Mouse (Mus musculus): ENCODE data around the gene Edc4.

Gene Edc4

DNA sequence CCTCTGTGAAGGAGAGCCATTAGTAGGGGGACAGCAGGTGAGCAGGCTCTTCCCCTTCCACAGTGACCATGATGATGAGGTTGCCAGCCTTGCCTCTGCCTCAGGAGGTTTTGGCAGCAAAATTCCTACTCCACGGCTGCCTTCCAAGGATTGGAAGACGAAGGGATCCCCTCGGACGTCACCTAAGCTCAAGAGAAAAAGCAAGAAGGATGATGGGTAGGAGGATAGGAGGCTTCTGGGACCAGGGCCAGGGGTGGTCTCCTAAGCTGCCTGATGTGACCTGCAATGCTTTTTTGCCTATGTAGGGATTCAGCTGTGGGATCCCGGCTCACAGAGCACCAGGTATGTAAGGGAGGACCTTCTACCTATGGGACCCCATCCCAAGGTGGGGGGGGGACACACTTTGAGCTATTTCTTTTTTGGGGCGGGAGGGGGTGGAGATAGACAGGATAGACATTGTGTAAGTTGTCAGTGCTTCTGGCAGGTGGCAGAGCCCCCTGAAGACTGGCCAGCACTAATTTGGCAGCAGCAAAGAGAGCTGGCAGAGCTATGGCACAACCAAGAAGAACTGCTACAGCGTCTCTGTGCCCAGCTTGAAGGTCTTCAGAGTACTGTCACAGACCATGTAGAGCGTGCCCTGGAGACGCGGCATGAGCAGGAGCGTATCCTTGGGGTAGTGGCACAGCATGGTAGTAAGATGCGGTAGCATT, 9.2 kb downstream of the Edc4 start:
- no peak for DNase-seq

DNA sequence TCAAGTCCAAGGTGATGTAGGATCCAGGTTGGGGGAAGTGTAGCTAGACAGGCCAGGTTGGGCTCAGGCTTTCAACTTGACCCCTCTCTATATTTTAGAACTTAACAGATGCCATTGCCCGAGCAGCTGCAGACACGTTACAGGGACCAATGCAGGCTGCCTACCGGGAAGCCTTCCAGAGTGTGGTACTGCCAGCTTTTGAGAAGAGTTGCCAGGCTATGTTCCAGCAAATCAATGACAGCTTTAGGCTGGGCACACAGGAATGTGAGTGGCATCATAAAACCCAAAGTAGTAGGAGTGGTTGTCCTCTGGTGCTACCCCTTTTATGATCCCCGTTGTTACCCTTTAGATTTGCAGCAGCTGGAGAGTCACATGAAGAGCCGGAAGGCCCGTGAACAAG, 10.2 kb downstream of the Edc4 start:
- DNase-seq, result no peak

DNA sequence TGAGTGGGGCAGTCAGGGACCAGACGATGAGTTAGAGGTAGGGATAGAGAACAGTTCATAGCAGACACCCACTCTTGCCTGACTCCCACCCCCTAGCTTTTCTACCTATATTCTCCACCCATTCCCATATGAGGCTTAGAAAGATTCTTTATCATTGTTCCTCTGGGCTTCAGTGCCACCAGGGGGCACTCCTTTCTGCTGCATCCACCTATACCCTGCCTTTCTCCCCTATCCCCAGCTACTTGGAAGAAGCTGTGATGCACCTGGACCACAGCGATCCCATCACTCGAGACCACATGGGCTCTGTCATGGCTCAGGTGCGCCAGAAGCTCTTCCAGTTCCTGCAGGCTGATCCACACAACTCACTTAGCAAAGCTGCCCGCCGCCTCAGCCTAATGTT, 11.8 kb downstream of the Edc4 start:
- no peak for DNase-seq

DNA sequence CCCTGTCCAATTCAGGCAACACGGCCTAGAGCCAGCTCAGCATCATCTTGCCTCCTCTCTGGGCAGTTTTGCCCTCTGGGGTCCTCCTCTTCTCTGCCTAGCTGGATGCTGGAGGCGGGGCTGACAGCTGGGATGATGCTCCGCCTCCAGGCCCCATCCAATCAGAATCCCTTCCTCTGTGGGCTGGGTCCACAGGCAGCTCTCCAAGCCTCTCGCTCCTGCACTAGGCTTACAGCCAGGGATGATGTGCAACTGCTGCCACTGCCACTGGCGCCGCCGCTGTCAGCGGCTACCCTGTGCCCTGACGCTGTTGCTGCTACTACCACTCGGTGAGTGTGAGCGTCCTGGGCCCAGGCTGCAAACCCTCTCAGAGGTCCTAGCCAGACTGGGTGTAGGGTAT, 12.7 kb downstream of the Edc4 start, which contains the start of gene Nrn1l:
Gene Nrn1l, plus strand, starts transcription at position 229 of the 400 bp plus-strand sequence.
- DNase-seq, result peak; percentile 55

DNA sequence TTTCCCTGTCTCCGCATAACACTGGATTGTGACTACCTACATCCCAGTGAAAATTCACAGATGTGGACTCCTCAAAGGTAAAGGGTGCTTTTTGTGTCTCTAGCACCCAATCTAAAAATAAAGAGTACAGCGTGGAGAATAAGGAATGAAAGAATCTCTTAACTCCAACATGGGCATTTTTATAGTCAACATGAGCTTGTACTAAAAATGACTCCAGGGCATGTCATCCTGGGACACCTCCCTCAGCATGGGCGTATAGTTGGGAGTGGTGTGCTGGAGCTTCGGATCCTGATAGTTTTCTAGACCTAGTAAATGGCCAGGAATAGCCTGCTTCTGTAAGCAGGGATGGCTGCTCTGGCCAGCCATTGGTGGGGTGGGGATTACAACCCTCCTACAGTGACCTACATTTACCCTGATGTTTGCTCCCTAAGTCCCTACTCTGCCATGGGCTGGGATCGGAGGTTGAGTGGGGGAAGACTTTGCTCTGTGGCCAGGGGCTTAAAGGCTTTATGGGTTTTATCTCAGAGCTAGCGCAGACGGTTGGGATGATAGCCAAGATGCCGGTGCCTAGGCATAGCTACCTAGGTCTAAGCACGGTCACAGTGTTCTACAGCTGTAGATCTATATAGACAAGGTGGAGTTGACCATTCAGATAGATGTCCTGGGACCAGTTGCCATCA, 17.3 kb downstream of the Edc4 start:
- DNase-seq, result no peak

DNA sequence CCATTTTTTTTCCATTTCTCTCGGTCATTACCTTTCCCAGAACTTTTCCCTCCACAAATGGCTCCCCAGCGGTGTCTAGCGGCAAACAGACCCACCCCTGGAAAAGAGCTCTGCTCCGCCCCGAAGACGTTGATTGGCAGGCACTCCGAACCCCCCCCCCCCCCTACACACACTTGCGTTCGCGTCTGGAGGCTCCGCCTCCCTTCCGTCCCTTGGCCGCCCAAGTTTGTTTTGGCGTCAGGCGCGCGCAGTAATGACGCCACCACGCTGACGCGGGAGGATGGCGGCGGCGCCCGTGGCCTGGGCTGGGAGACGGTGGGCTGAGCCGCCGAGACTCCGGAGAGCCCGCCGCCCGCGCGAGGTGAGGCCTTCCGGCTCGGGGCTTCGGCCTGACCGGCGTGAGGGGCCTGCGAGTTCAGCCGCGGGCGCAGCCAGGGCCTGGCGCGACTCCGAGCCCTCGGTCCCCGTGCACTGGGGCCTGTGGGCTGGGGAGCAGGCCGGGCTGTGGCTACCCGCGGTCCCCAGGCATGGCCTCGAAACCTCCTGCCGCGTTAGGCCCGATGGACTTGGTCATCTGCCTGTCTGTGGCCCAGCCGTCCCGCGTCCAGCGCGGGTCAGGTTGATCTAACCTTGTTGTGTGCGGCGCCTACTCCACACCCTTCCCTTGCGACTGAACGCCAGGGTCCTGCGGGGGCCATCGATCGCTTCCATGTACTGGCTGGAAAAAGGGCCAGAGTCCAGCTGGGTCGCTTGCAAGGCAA, 19.7 kb downstream of the Edc4 start, which contains the start of gene Pskh1:
Gene Pskh1, plus strand, starts transcription at position 262 of the 761 bp plus-strand sequence.
- DNase-seq, result peak; percentile 92

DNA sequence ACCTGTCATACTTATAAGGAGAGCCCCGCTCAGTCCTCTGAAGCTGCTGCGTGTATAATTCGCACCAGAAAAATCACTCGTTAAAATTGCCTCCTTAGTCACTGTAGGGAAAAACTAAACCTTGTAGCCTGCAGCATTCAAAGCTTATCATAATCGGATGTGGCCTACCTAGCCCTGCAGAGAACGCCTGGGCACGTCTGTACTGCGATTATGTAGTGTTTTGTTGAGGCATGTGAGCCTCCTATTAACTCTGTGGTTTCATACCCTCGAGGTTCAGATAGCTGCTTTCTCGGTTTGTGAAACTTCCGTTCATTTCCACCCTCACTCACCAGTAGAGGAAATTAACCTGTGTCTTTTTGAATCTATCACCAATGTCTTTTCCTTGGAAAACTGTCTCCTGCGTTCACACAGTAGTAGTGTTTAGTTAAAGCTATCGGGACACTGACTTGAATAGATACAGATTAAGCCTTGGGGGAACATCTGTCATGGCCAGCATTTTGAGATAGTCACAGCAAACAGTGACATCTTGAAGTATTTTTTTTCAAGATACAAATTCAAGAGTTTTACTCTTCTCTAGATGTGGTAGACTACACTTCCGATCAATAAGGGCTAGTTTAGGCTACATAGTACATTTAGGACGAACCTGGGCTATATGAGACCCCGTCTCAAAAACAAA, 20.4 kb downstream of the Edc4 start:
- DNase-seq, result no peak

DNA sequence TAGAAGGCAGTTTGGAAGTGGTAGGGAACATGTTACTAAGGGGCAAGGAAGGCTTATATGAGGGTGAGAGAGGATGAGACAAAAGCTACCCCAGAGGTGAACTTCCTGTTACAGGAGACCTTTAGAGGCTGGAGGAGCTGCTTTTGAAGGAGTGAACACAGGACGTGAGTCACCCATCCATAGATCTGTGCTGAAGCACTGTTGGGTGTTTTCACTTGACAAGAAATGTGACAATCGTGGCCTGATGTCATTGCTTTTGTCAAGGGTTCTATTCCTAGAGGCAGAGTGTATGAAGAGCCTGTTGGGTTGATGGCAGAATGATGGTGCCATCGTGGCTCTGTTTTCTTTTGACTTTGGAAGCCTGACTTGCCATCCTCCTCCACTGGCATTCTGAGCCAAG, 38.7 kb downstream of the Edc4 start:
- no peak for DNase-seq

DNA sequence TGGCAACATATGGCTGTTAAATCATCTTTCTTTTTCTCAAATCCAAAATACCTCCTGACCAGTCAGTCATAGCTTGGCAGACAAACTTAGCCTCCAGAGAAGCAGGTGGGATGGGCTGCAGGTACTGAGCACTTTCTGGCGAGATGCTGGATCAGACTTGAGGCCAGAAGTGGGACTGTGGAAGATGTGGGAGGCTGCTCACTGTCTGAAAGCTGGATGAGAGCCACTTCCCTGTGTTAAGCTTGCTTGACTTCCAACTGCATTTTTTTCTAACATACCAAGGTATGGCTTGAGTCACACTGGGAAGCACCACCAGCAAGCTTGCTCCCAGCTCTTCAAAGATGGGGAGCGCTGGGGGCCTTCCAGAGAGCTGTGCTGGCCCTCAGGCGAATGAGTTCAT, 44.4 kb downstream of the Edc4 start:
- DNase-seq, result no peak

DNA sequence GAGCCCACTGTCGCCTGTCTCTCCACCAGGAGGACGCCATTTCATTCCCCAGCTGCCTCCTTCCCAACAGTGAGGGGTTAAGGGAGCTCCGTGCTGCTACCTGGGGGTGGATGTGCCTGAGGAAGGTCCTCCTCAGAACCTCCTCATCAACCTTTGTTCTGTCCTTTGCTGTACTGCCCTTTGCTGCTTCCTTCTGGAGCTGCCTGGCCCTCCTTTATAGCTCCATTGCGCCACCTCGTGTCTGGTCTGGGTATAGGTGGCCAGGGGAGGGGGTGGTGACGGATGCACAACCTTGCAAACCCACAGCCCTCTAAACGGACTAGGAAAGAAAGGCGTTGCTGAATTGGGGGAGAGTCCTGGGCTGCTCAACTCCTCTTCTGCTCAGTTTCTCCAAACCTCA, 49.9 kb downstream of the Edc4 start:
- DNase-seq, result peak; percentile 74

DNA sequence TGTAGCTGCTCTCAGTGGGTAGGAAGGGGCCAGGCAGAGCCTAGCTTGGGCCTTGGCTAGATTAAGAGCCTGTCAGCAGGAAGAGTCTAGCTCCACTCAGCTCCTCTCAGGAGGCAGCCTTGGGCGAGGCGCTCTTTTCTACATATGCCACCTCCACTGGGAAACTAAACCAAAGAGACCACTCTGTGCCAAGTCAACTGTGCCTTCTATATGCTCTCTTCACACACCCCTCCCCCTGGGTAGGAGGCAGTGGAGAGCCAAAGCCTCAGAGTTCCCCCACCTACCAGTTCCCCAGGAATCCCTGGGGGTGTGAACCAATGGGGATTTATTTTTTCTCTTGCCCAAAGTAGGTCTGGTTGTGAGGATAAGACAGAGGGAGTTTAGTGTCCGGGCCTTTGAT, 50.6 kb downstream of the Edc4 start:
- DNase-seq, result no peak

DNA sequence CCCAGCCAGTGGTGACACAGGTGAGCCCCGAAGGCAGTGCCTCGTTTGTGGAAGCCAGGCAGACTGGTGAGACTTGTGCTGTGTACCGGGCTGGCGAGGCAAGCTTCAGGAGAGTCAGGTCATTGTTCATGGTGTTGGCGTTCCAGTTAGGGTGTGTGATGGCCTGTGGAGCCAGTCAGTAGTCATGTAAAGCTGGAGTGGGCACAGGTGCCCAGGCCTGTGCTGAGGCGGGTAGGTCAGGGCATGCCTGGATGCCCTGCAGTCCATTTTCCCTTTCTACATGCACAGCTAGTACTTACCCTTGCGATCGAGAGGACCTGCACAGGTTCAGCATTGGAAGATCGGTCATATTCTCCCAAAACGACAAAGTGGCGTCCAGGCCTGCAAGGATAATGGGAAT, 51.8 kb downstream of the Edc4 start:
- no peak for DNase-seq

DNA sequence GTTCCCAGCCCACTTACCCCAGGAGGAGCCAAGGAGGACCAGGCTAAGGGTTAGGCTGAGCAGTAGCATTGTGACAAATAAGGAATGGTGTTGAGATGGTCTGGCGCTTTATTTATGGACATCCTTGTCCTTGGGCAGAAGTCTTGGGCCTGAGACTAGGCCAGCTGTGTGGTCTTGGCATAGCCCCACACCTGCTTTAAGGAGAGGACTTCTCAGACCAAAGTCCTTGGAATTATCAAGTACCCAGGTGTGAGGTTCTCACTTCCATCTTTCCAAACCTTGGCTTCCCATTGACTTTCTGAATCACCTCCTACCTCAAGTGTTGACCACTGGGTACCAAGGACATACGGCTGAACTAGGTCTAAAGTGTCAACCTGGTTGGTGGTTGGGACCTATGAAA, 53.1 kb downstream of the Edc4 start, which contains the start of gene Ctrl:
Gene Ctrl, minus strand, starts transcription at position 101 of the 400 bp plus-strand sequence.
- no peak for DNase-seq

DNA sequence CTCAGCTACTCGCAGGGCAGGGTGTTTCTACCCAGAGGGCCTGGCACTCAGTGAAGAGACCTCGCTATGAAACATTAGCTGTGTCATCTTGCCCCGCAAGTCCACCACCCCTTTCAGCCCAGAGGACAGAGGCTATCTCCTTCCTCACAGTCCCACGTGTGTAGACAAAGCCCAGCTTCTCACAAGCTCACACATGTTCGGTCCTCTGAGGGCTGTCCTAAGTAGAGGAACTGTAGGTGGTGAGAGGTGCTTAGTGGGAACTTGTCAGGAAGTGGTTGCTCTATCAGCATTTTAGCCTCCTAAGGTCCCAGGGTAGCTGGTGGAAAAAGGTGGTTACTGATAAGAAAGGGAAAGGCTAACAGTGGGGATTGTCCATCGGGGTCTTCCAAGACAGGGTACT, 54.4 kb downstream of the Edc4 start:
- DNase-seq, result no peak

DNA sequence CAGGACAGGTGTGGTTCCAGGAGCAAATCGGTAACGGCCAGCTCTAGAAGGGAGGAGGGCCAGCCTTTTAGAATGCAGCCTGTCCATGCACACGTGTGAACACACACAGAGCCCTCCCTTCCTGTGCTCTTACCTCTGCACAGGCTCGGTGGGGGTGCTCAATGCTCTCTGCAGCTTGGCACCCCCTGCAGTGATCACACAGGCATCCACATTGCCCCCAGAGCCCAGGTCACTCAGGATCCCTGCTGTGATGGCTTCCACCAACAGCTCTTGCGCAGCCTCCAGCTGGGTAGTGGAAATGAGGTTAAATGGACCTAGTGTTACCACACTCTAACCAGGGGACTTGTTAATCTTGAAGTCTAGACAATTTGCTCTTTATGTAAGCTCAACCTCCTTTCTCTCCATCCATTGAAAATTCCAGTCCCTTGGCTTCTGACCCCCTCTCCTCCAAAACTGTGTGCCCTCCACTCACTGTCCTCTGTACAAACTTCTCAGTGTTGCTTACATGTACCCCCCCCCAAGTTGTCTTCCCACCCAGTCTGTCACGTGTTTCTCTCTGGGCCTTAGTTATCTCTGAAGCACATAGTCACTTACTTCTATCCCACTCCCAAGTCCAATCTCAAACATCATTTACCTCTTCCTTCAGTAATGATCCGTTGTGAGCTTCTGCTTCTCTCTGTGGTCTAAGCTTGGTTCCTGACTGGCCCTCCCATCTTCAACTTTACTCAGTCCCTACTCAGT, 55.4 kb downstream of the Edc4 start:
- peak; percentile 56 for DNase-seq

DNA sequence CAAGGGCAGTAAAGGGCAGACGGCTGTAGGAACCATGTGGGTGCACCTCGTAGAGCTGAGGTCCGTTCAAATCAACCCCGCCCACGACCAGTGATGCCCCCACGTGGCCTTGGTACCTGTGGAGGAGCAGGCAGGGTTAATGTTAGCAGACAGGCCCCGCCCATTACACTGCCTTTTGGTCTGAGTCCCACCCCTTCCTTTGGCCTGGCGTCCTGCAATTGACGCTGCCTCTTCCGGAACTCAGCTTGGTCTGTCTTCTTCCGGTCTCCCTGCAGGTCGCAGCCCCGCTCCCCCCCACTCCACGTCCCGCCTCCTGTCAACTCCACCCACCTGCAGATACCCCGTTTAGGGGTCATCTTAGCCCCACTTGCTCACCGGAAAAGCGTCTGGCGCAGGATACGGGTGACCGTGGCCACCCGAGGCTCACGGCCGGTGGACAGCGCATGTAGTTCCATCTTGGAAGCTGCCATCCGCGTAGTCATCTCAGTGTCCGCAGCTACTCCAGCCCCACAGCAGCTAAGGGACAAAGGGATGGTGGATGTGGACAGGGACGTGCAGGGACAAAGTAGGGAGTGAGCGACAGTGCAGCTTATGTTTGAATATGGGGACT, 56.3 kb downstream of the Edc4 start:
- peak; percentile 93 for DNase-seq

DNA sequence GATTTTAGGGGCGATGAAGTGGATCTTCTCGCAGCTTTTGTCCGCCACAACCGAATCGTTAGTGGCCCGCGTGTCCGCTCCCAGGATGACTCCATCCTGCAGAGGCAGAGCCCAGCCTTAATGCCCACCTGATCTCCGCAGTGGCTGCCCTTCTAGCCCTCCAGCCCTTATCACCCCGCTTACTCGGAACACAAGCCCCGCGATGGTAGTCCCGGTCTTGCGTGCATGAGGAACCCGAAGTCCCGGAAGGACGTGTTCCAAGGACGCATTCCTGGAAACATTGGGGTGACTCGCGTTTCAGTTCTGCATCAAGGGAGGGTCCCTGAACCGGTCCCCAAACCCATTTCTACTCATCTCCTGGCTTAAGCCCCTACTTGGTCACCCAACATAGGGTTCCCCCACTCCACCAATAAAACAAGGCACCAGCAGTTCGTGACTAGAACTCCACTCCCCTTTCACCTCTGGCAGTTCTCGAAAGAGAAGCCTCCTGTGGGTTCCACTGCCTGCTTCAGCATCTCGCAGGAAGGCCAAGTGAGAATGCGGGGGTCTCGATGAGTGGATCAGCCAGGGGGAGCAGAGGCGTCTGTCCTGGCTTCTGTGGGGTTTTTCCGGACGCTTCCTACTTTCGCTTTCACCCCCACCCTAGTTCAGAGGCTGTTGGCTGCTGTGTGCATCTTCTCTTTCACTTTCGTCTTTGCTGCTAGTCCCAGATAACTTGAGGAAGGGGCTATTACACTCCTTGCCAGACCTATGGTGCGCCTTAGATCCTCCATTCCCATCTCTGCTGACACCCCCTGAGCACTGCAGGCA, 57.0 kb downstream of the Edc4 start:
- peak; percentile 46 for DNase-seq

DNA sequence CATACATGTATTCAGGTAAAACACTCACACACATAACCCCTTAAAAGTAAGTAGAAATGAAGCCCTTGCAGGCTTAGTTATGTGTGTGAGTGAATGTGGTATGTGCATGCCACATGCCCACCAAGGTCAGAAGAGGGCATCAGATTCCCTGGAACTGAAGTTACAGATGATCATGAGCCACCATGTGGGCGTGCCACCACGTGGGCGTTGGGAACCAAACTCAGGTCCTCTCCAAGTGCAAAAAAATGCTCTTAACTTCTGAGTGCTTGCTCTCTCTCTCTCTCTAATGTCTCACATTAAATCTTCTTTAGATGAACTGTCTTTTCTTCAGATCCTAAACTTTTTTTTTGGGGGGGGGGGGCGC, 57.6 kb downstream of the Edc4 start, which contains the start of gene Psmb10:
Gene Psmb10, minus strand, starts transcription at position 139 of the 364 bp plus-strand sequence.
- DNase-seq, result no peak

DNA sequence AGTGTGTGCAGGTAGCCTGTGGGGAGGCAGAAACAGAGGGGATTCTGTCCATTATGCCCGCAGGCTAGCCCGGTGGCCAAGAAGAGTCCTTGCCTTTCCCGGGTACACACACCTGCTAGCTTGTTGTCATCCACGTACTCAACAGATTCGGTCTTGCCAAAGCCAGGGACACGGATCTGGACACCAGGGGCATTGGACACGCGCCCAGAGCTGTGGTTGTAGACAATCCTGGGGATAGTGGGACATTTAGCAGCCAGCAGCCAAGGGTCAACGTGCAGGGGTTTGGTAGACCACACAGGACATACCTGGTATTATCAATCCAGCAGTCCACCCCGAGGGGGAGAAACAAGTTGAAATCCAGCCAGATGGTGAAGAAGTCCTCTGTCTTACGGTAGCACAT, 61.3 kb downstream of the Edc4 start:
- DNase-seq, result no peak

DNA sequence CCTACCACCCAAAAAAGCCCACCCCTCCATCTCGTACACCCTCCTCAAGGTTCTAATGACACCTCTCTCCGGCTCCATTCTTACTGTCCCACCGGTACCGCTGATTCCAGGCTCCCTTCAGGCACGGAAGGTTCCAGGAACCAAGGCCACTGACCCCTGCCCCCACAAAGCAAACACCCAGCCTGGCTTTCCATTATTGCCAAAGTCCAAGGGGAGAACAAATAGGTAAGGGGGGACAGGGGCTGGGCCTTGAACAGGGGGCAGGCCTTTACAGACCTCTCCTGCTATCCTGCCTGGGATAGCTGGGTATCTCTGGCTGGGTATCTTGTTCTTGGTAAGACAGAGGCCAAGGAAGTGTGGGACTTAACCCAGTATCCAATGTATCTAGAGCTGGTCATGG, 61.9 kb downstream of the Edc4 start:
- DNase-seq, result no peak

DNA sequence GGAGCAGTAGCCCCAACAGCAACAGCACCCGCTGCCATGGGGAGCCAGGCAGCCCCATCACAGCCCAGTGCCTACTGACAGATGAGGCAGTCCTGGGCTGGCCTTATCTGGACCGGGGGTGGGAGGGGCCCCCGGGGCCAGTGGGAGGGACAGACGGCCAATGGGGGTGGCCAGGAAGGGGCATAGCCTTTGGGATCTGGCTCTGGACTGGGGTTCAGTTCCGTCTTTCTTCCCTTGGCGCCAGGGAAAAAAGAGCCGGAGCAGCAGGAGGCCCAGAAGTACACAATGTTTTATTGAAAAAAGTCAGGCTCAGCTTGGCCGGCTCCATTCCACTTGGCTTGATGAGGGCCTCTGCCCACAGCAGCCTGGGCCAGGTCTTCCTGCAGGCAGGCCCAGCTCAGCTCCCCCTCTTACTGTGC, 62.6 kb downstream of the Edc4 start, which contains the start of gene Lcat:
Gene Lcat, minus strand, starts transcription at position 62 of the 419 bp plus-strand sequence.
- DNase-seq, result peak; percentile 48
